Comparison of ENCODE assay signal across 8 mouse cellular contexts in genomic region chr4:48539841-48540575, GRCm38 (mm10). TPM values are rescaled to one million over a fixed set of nuclear protein-coding genes. Genes with fewer than 3 reads are reported as not detected.
A peak's percentile ranks its signal among the peaks of the same experiment; 100 is the strongest.
DNase-seq lines count a peak whose midpoint lies in the region; ATAC-seq lines count a peak whose summit lies in the region.

TSS of gene Msantd3 (plus strand) at chr4:48539935.

- peak; percentile 73 for ATAC-seq in hindbrain, embryonic 14.5 days (ENCODE audit: low FRiP score)
- ATAC-seq in megakaryocyte-erythroid progenitor cell, adult 5-6 weeks (replicated peaks; ENCODE audit: low FRiP score, low TSS enrichment, poor library complexity, severe bottlenecking): 0 out of 2 replicates have a peak, but pooled peaks have one; percentile 34

- H3K27me3 ChIP-seq in hindbrain, embryonic 14.5 days (ENCODE audit: control insufficient read depth, insufficient read depth, low read length): no peaks in the 10 kb centered on the region

- peak within 1 kb of the TSS; percentile 89 for H3K27ac ChIP-seq in hindbrain, embryonic 14.5 days

- no peaks in the 10 kb centered on the region for H3K36me3 ChIP-seq in hindbrain, embryonic 14.5 days (replicated peaks; ENCODE audit: control insufficient read depth, insufficient read depth)

- peak within 1 kb of the TSS; percentile 72 for H3K4me3 ChIP-seq in hindbrain, embryonic 14.5 days (replicated peaks; ENCODE audit: low read length)

- under 1% methylated on average over 70 of the region's 86 CpGs for WGBS in hindbrain, embryonic 14.5 days

- no peak for DNase-seq in adrenal gland, adult 8-10 months
- DNase-seq in cerebellum, postnatal 36 days: peak; percentile 47 to 58
- DNase-seq in gastrocnemius, adult 8-10 months (ENCODE audit: low spot score in 2 of 2): peak in 1 of 2 experiments; percentile 10
- DNase-seq in hindbrain, embryonic 14.5 days (ENCODE audit: low spot score): no peak
- peak; percentile 57 to 59 for DNase-seq in left cerebral cortex, postnatal 36 days (ENCODE audit: low spot score in 2 of 2)
- DNase-seq in right cerebral cortex, postnatal 25 days: peak; percentile 58
- no peak for DNase-seq in natural killer cell, adult 2 months (ENCODE audit: low spot score in 2 of 2)

- H3K9me3 ChIP-seq in hindbrain, embryonic 14.5 days (ENCODE audit: control insufficient read depth, low read length): no peaks in the 10 kb centered on the region

- intact Hi-C loops in left cerebral cortex, postnatal 36 days (cut with DNase I): loop anchor here (5.0 kb wide), 2 partner anchors 47 to 68 kb away; partner anchors contain the start of genes Tex10 and Tmeff1

- peak within 1 kb of the TSS; percentile 93 for H3K9ac ChIP-seq in hindbrain, embryonic 14.5 days

- H3K4me2 ChIP-seq in hindbrain, embryonic 14.5 days (replicated peaks): peak within 1 kb of the TSS; percentile 61

- peaks cover 33% of the 10 kb centered on the region for H3K4me1 ChIP-seq in hindbrain, embryonic 14.5 days (replicated peaks; ENCODE audit: control insufficient read depth, insufficient read depth, low read length)

RNA-seq across cellular contexts. Expression of gene Msantd3, which starts in this region (rescaled TPM):
- total RNA-seq in adrenal gland, adult 8-10 months (2022): 10 to 100 TPM; 13.6 to 22.3 (median 19.3) TPM
- total RNA-seq in gastrocnemius, adult 8-10 months (2022): 10 to 100 TPM; 13.6 to 16.6 (median 15.3) TPM
- polyA plus RNA-seq in hindbrain, embryonic 14.5 days (2014; fragmentation: Nextera tagmentation; extraction: Ambion mirVana): 23.3 and 26.6 TPM in 2 replicates
- 10 to 100 TPM; 21.2 to 24.9 TPM for total RNA-seq in left cerebral cortex, postnatal 36 days (2021)
- total RNA-seq in megakaryocyte-erythroid progenitor cell, adult 5-6 weeks (2014; fragmentation: Nextera tagmentation): 0.57 TPM in 1 of 2 replicates, not detected in the other
- total RNA-seq in megakaryocyte-erythroid progenitor cell, adult 5-6 weeks (2017): 3.3 and 6.8 TPM in 2 replicates

Comparison
In these comparisons a context has a peak if more than half of its experiments do, and no peak if none do; other contexts are left out.
1. DNase-seq: peak in cerebellum, postnatal 36 days (2 of 2), left cerebral cortex, postnatal 36 days (2 of 2) and right cerebral cortex, postnatal 25 days (single experiment); none in adrenal gland, adult 8-10 months (single experiment), hindbrain, embryonic 14.5 days (single experiment) and natural killer cell, adult 2 months (0 of 2).